Mouse (Mus musculus) gastrocnemius, postnatal 14 days (tissue): ENCODE data around the gene Ubap1. TPM values are rescaled to one million over a fixed set of nuclear protein-coding genes. Genes with fewer than 3 reads are reported as not detected.

Experiments
- DNase-seq: peaks from one replicate; pipeline ENCODE4 v3.0.0; 2021; ENCODE audit warnings: mixed read lengths
- intact Hi-C: fragments of 180-260 bp; cut with DNase I; formaldehyde crosslinking; loops from one replicate; pipeline ENCODE4 v1.15.1; 2025; ENCODE audit warnings: low total_unique reads
- long read RNA-seq, 2 experiments: library from polyadenylated mRNA; stranded (forward); transcript quantifications; one replicate each; pipeline ENCODE4 v2.0.0; 2021
- total RNA-seq, 2 experiments: library from RNA; stranded (reverse); gene quantifications; 2 replicates each; pipeline ENCODE4 v1.2.3; 2021

The Ubap1 gene
- total RNA-seq, result 10 to 100 TPM; 40.0 to 49.2 TPM
- long read RNA-seq, experiment 1, transcript Ubap1-201 (7 exons, 3,456 nt), result major isoform, 47 of 70 reads
- long read RNA-seq, experiment 1, partial matches to known transcripts, result 3 of 70 reads
- long read RNA-seq, experiment 1, other reads (novel, unspliced or antisense), result 19 of 70 reads
- long read RNA-seq, experiment 2, transcript Ubap1-201 (7 exons, 3,456 nt), result major isoform, 62 of 87 reads
- long read RNA-seq, experiment 2, partial matches to known transcripts, result 4 of 87 reads
- long read RNA-seq, experiment 2, other reads (novel, unspliced or antisense), result 21 of 87 reads

GRCm38 (mm10) chr4:41348584-41349198 lies at the start of gene Ubap1:
Gene Ubap1, plus strand, starts transcription at chr4:41348996.
- intact Hi-C loops, result no loop called here
- peak; percentile 95 for DNase-seq

- intact Hi-C loops, result no loop called here
- DNase-seq, result no peak
These were observed 45.1 kb upstream of the Ubap1 start for GRCm38 (mm10) chr4:41303671-41304070.

DNA sequence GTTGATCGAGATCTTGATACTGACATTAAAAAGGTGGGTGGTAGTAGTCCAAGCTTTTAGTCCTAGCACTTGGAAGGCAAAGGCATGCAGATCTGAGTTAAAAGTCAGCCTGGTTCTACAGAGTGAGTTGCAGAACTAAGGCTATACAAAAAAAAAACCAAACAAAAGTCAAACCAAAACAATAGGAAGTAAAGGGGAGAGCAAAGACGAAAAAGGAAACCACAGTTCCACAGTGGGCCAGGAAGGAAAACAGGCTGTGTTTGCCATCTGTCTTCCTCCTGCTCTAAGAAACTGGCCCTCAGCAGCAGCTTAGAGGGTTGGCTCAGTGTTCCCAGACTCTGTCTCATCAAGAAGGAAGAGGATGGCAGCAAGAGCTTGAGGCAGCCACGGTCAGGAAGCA lies 44.5 kb upstream of the Ubap1 start:
- intact Hi-C loops, result no loop called here
- no peak for DNase-seq

GRCm38 (mm10) chr4:41307406-41307805 lies 41.4 kb upstream of the Ubap1 start:
- DNase-seq, result no peak
- intact Hi-C loops, result no loop called here

DNA sequence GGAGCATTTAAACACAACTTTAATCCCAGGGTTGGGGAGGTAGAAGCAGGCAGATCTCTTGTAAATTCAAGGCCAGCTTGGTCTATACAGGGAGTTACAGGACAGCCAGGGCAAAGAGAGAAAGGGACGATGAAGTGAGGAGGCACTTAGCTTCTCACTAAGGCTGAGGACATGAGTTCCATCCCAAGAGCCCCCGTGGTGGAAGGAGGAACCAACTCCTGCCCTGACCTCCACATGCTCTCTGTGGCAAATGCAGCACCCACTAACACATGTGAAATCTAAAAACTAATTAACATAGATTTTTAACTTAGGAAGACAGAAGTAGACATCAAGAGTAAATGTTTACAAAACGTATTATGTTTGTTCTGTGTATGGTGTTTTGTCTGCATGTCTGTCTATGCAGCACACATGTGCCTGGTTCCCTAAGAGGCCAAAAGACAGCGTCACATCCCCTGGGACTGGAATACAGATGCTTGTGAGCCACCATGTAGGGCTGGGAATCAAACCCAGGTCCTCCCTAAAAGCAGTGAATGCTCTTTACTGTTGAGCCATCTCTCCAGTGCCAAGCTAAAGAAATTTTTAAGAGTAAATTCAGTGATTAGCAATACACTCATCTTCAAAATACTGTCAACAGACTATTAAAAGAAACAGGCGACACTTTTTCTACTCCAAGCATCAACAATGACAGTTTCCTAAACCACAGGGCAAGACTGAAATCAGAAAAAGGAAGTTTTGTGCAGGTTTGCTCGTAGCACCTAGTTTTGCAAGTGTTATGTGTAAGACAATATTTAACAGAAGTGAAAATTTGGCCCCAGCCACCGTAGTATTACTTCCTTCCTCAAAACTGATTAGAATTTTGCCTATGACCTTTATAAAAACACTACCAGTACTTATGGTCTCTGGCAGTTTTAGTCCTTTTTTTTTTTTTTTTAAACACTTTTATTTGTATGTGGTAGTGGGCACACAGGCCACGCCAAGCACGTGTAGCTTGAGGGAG lies 37.9 kb upstream of the Ubap1 start:
- intact Hi-C loops, result loop anchor here (10.0 kb wide), 1 partner anchor 74 kb away; no protein-coding TSS in a partner anchor
- DNase-seq, result no peak

DNA sequence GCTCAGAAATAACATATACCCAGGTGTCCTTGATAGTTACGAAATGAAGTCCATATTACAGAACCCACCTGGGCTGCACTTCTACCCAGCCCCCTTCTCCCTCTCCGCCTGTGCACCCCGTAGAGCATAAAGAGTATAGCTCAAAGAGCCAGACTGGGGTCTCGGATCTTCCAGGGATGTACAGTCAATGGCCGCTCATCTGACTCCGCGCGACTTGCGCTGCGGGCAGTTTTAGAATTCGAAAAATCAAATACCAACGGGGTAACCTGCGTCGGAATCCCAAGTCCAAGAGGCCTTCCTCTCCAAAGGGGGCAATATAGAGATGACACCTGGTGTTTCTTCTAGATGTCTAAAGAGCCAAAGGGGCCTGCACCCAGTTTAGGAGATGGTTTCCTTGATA lies 35.1 kb upstream of the Ubap1 start:
- DNase-seq, result no peak

GRCm38 (mm10) chr4:41314141-41315129 lies 34.4 kb upstream of the Ubap1 start, which contains the start of gene Dcaf12:
Gene Dcaf12, minus strand, starts transcription at chr4:41314889.
- peak; percentile 97 for DNase-seq
- intact Hi-C loops, result loop anchor here (10.0 kb wide), 1 partner anchor 70 kb away; no protein-coding TSS in a partner anchor

More for the DNA sequence above, 35.1 kb upstream of the Ubap1 start:
- intact Hi-C loops, result loop anchor here (10.0 kb wide), 1 partner anchor 71 kb away; no protein-coding TSS in a partner anchor

DNA sequence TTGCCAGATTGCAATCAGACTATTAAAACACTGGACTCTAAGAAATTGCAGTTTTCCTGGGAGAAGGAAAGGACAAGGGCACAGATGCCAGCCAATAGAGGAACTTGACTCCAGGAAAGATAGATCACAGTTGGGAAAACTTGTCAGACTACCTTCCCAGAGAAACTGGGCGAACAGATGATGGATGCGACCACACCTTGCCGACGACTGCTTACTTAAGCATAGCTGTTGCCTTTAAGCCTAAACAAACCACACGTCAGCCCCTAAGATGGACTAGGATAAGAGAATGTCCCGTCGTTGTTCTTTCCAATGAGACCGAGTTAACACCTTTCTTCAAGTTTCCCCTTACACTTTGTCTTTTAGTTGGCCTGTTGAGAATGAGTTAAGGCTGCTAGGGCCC lies 33.6 kb upstream of the Ubap1 start:
- no peak for DNase-seq
- intact Hi-C loops, result loop anchor here (10.0 kb wide), 1 partner anchor 70 kb away; no protein-coding TSS in a partner anchor

GRCm38 (mm10) chr4:41318267-41318666 lies 30.5 kb upstream of the Ubap1 start:
- DNase-seq, result no peak
- intact Hi-C loops, result loop anchor here (10.0 kb wide), 1 partner anchor 67 kb away; no protein-coding TSS in a partner anchor

GRCm38 (mm10) chr4:41320971-41321370 lies 27.8 kb upstream of the Ubap1 start:
- no peak for DNase-seq
- intact Hi-C loops, result no loop called here

- DNase-seq, result no peak
- intact Hi-C loops, result no loop called here
These were observed 21.9 kb upstream of the Ubap1 start for GRCm38 (mm10) chr4:41326876-41327275.

DNA sequence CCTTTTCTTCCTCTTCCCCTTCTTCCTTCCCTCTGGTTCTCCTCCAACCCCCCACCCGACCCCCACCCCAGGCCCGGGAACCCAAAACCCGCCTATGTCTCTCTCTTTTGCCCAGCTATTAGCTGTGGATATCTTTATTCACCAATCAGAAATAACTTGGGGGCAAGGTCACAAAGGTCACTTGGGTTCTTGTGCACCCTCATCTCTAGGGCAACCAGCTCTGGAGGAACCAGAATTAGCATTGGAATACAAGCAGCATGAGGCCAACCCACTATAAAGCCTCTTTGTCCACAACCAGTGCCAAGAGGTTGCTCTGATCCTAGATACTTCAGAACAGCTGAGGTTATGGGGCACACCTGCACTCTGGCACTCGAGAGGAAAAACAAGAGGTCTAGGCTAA lies 19.3 kb upstream of the Ubap1 start:
- intact Hi-C loops, result no loop called here
- no peak for DNase-seq

- DNase-seq, result no peak
- intact Hi-C loops, result no loop called here
These were observed 17.7 kb upstream of the Ubap1 start for GRCm38 (mm10) chr4:41331085-41331484.

GRCm38 (mm10) chr4:41331698-41332421 lies 16.9 kb upstream of the Ubap1 start:
- intact Hi-C loops, result no loop called here
- no peak for DNase-seq

- intact Hi-C loops, result no loop called here
- no peak for DNase-seq
These were observed 12.2 kb upstream of the Ubap1 start for GRCm38 (mm10) chr4:41336546-41336945.

DNA sequence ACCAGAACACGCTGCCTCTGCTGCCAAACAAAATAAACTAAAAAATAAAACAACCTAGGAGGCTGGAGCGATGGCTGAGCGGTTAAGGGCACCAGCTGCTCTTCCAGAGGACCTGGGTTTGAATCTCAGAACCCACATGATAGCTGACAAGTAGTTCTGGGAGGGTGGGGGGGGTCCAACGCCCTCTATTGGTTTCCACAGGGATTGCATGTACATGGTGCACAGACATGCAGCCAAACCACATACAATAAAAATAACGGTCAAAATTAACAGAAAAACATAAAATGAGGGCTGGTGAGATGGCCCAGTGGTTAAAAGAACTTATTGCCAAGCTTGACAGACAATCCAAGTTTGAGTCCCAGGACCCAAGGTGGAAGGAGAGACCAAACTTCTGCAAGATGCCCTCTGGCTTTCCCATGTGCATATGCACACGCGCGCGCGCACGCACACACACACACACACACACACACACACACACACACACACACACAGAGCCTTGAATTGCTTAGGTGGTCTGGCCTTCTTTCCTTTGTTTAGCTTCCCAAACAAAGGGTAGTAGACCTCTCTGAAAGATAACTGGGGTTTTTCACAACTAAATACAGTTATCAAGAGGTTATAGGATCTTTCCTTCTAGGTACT lies 7.8 kb upstream of the Ubap1 start:
- DNase-seq, result no peak
- intact Hi-C loops, result no loop called here

GRCm38 (mm10) chr4:41346011-41346410 lies 2.8 kb upstream of the Ubap1 start:
- DNase-seq, result no peak
- intact Hi-C loops, result no loop called here
